24 mouse cellular contexts compared by ENCODE assay signal in genomic region chr16:75369700-75370099, GRCm38 (mm10).
DNase-seq lines count a peak whose midpoint lies in the region; ATAC-seq and TF ChIP-seq lines count a peak whose summit lies in the region.
"Had no signal": no experiment of that assay in that cellular context is flagged by ENCODE, and none has a peak within 500 bp of the region (broad histone marks: within the 10 kb centered on the region; RNA-seq: fewer than 3 reads in every experiment).

No protein-coding gene starts in this region.

- H3K4me2 ChIP-seq in hindbrain, embryonic 13.5 days = no peak overlapping the region
- no peak overlapping the region for H3K4me2 ChIP-seq in midbrain, postnatal 0 days (ENCODE audit: low read depth, low read length, poor library complexity, severe bottlenecking)
- H3K4me2 ChIP-seq in hindbrain, embryonic 14.5 days (replicated peaks) = no peak overlapping the region
- H3K4me2 ChIP-seq in hindbrain, postnatal 0 days (ENCODE audit: low read depth, low read length) = no peak overlapping the region
- H3K4me2 ChIP-seq: embryonic facial prominence, embryonic 12.5 days; embryonic facial prominence, embryonic 15.5 days; heart, embryonic 11.5 days had no signal

- peaks cover 8% of the 10 kb centered on the region for H3K4me1 ChIP-seq in hindbrain, embryonic 13.5 days (replicated peaks)
- no peaks in the 10 kb centered on the region for H3K4me1 ChIP-seq in hindbrain, embryonic 10.5 days (replicated peaks)
- H3K4me1 ChIP-seq in midbrain, postnatal 0 days (ENCODE audit: insufficient read depth, low read length) = no peaks in the 10 kb centered on the region; the same call in 1 of the 2 replicates
- peaks cover 4% of the 10 kb centered on the region for H3K4me1 ChIP-seq in midbrain, embryonic 10.5 days
- H3K4me1 ChIP-seq in hindbrain, embryonic 14.5 days (replicated peaks; ENCODE audit: control insufficient read depth, insufficient read depth, low read length) = no peaks in the 10 kb centered on the region
- H3K4me1 ChIP-seq in hindbrain, postnatal 0 days (ENCODE audit: insufficient read depth, low read length) = no peaks in the 10 kb centered on the region
- H3K4me1 ChIP-seq: embryonic facial prominence, embryonic 12.5 days; embryonic facial prominence, embryonic 15.5 days had no signal

- intact Hi-C loops in heart, postnatal 10 days (cut with DNase I) = no loop called here

- no peaks in the 10 kb centered on the region for H3K9me3 ChIP-seq in hindbrain, embryonic 13.5 days
- H3K9me3 ChIP-seq in hindbrain, embryonic 10.5 days = no peaks in the 10 kb centered on the region
- no peaks in the 10 kb centered on the region for H3K9me3 ChIP-seq in midbrain, postnatal 0 days (ENCODE audit: low read length)
- no peaks in the 10 kb centered on the region for H3K9me3 ChIP-seq in midbrain, embryonic 10.5 days (replicated peaks)
- no peaks in the 10 kb centered on the region for H3K9me3 ChIP-seq in hindbrain, embryonic 14.5 days (ENCODE audit: control insufficient read depth, low read length)
- H3K9me3 ChIP-seq in hindbrain, postnatal 0 days (ENCODE audit: low read length) = no peaks in the 10 kb centered on the region
- H3K9me3 ChIP-seq: embryonic facial prominence, embryonic 12.5 days; embryonic facial prominence, embryonic 15.5 days had no signal

- WGBS in hindbrain, embryonic 13.5 days = 47% methylated on average over 5 of the region's 5 CpGs
- 73% methylated on average over 5 of the region's 5 CpGs for WGBS in hindbrain, embryonic 10.5 days
- 44% methylated on average over 5 of the region's 5 CpGs for WGBS in midbrain, postnatal 0 days
- WGBS in midbrain, embryonic 10.5 days = 76% methylated on average over 5 of the region's 5 CpGs
- 45% methylated on average over 5 of the region's 5 CpGs for WGBS in hindbrain, embryonic 14.5 days
- 35% methylated on average over 5 of the region's 5 CpGs for WGBS in hindbrain, postnatal 0 days

- no peaks in the 10 kb centered on the region for H3K27me3 ChIP-seq in hindbrain, embryonic 13.5 days
- no peaks in the 10 kb centered on the region for H3K27me3 ChIP-seq in hindbrain, embryonic 10.5 days (ENCODE audit: insufficient read depth, poor library complexity, severe bottlenecking)
- no peaks in the 10 kb centered on the region for H3K27me3 ChIP-seq in midbrain, postnatal 0 days (ENCODE audit: insufficient read depth, low read length)
- H3K27me3 ChIP-seq in midbrain, embryonic 10.5 days (ENCODE audit: low read depth, poor library complexity, severe bottlenecking) = no peaks in the 10 kb centered on the region
- H3K27me3 ChIP-seq in hindbrain, embryonic 14.5 days (ENCODE audit: control insufficient read depth, insufficient read depth, low read length) = no peaks in the 10 kb centered on the region
- H3K27me3 ChIP-seq in hindbrain, postnatal 0 days (ENCODE audit: insufficient read depth, low read length) = no peaks in the 10 kb centered on the region
- H3K27me3 ChIP-seq: embryonic facial prominence, embryonic 12.5 days; embryonic facial prominence, embryonic 15.5 days had no signal

- DNase-seq in hindbrain, embryonic 10.5 days (ENCODE audit: low spot score) = no peak
- DNase-seq in midbrain, postnatal 0 days (ENCODE audit: low spot score) = peak; percentile 51
- no peak for DNase-seq in midbrain, embryonic 10.5 days (ENCODE audit: low spot score)
- no peak for DNase-seq in hindbrain, embryonic 14.5 days (ENCODE audit: low spot score)
- DNase-seq in hindbrain, postnatal 0 days (ENCODE audit: low spot score) = peak; percentile 63
- no peak for DNase-seq in heart, postnatal 10 days
- DNase-seq in cerebellum, adult 8-10 months = no peak
- DNase-seq: adrenal gland, postnatal 10 days; adrenal gland, postnatal 36 days; cerebellum, adult 11 months; cerebellum, adult 2 months; cerebellum, postnatal 25 days; forebrain, postnatal 0 days; gastrocnemius, adult 2 months; gastrocnemius, postnatal 14 days; heart, adult 11 months; heart, postnatal 36 days had no signal

- H3K4me3 ChIP-seq in hindbrain, embryonic 13.5 days = no peak overlapping the region
- H3K4me3 ChIP-seq in hindbrain, embryonic 10.5 days = no peak overlapping the region
- no peak overlapping the region for H3K4me3 ChIP-seq in midbrain, postnatal 0 days (ENCODE audit: low read depth, low read length)
- H3K4me3 ChIP-seq in midbrain, embryonic 10.5 days = no peak overlapping the region
- no peak overlapping the region for H3K4me3 ChIP-seq in hindbrain, embryonic 14.5 days (replicated peaks; ENCODE audit: low read length)
- no peak overlapping the region for H3K4me3 ChIP-seq in hindbrain, postnatal 0 days (ENCODE audit: low read length)
- H3K4me3 ChIP-seq: embryonic facial prominence, embryonic 12.5 days; embryonic facial prominence, embryonic 15.5 days; gastrocnemius, adult 2 months had no signal

- H3K36me3 ChIP-seq in hindbrain, embryonic 13.5 days = no peaks in the 10 kb centered on the region
- H3K36me3 ChIP-seq in hindbrain, embryonic 10.5 days = no peaks in the 10 kb centered on the region
- H3K36me3 ChIP-seq in midbrain, postnatal 0 days (ENCODE audit: insufficient read depth, low read length) = no peaks in the 10 kb centered on the region
- no peaks in the 10 kb centered on the region for H3K36me3 ChIP-seq in midbrain, embryonic 10.5 days
- H3K36me3 ChIP-seq in hindbrain, embryonic 14.5 days (replicated peaks; ENCODE audit: control insufficient read depth, insufficient read depth) = no peaks in the 10 kb centered on the region
- no peaks in the 10 kb centered on the region for H3K36me3 ChIP-seq in hindbrain, postnatal 0 days (ENCODE audit: insufficient read depth, low read length)
- H3K36me3 ChIP-seq: embryonic facial prominence, embryonic 12.5 days; embryonic facial prominence, embryonic 15.5 days had no signal

- no peak for TF ChIP-seq CTCF in midbrain, postnatal 0 days (IDR thresholded peaks at IDR 0.05)
- no peak for TF ChIP-seq CTCF in hindbrain, postnatal 0 days (IDR thresholded peaks at IDR 0.05; ENCODE audit: low read depth)

- H3K27ac ChIP-seq in hindbrain, embryonic 13.5 days = no peak overlapping the region
- H3K27ac ChIP-seq in hindbrain, embryonic 10.5 days = no peak overlapping the region
- no peak overlapping the region for H3K27ac ChIP-seq in midbrain, postnatal 0 days (ENCODE audit: low read depth, low read length)
- H3K27ac ChIP-seq in midbrain, embryonic 10.5 days (replicated peaks) = no peak overlapping the region
- H3K27ac ChIP-seq in hindbrain, embryonic 14.5 days = no peak overlapping the region
- no peak overlapping the region for H3K27ac ChIP-seq in hindbrain, postnatal 0 days
- H3K27ac ChIP-seq: embryonic facial prominence, embryonic 12.5 days; embryonic facial prominence, embryonic 15.5 days; gastrocnemius, adult 2 months had no signal

- H3K9ac ChIP-seq in hindbrain, embryonic 13.5 days = no peak overlapping the region
- no peak overlapping the region for H3K9ac ChIP-seq in midbrain, postnatal 0 days (replicated peaks; ENCODE audit: low read length, poor library complexity, severe bottlenecking)
- no peak overlapping the region for H3K9ac ChIP-seq in hindbrain, embryonic 14.5 days
- no peak overlapping the region for H3K9ac ChIP-seq in hindbrain, postnatal 0 days (replicated peaks; ENCODE audit: low read length)
- H3K9ac ChIP-seq: embryonic facial prominence, embryonic 12.5 days; embryonic facial prominence, embryonic 15.5 days; forebrain, postnatal 0 days had no signal

- 0 out of 2 replicates have a peak, but pooled peaks have one; percentile 59 for ATAC-seq in hindbrain, embryonic 13.5 days (ENCODE audit: low FRiP score)
- ATAC-seq in midbrain, postnatal 0 days (ENCODE audit: low FRiP score) = no peak
- ATAC-seq in hindbrain, embryonic 14.5 days (ENCODE audit: low FRiP score) = peak; percentile 75
- peak; percentile 45; the same call in 1 of the 2 replicates for ATAC-seq in hindbrain, postnatal 0 days
- ATAC-seq: CD4-positive, CD25-positive, alpha-beta regulatory T cell, adult 4 months; forebrain, embryonic 14.5 days; forebrain, postnatal 0 days; intestine, postnatal 0 days had no signal

Comparison
In these comparisons a context has a peak if more than half of its experiments do, and no peak if none do; other contexts are left out.
1. DNase-seq: peak in midbrain, postnatal 0 days (single experiment) and hindbrain, postnatal 0 days (single experiment); none in hindbrain, embryonic 10.5 days (single experiment), midbrain, embryonic 10.5 days (single experiment), hindbrain, embryonic 14.5 days (single experiment), heart, postnatal 10 days (0 of 2) and cerebellum, adult 8-10 months (single experiment).